Mouse (Mus musculus): ENCODE measurements around the gene Stap2. TPM values are rescaled to one million over a fixed set of nuclear protein-coding genes. Genes with fewer than 3 reads are reported as not detected.

Gene Stap2
- polyA plus RNA-seq, 1 experiment from 2014 or later: 7.3 TPM

DNA sequence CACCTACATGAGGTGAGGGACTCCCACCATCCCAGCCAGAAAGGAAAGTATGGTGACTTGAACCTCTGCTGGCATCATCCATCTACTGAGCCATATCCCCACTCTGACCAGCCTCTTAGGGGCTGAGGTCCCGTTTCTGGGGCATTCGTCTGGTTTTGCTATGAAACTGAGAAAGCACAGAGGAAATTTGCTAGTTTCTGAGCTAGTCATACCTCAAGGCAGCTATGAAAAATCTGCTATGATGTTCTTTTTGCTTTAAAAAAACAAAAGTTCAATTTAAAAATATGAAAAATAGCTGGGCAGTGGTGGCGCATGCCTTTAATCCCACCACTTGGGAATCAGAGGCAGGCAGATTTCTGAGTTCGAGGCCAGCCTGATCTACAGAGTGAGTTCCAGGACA lies 56.7 kb downstream of the Stap2 start:
- WGBS: 93% methylated on average over 4 of the region's 4 CpGs
- Histone ChIP-seq H3K9me3 (replicated peaks) (no peaks in the 10 kb centered on the region), H3K4me3 (no peak overlapping the region), H3K27ac (no peak overlapping the region), H3K27me3 (ENCODE audit: low read depth, poor library complexity, severe bottlenecking) (no peaks in the 10 kb centered on the region), H3K4me1 (peaks cover 6% of the 10 kb centered on the region), H3K36me3 (no peaks in the 10 kb centered on the region)
- no peak for DNase-seq (ENCODE audit: low spot score)

Other genes with a start within 250 kb of the Stap2 start
- 7.3 and 9.5 TPM in 2 replicates for gene Zfp119a, start 126.7 kb downstream of the Stap2 start, polyA plus RNA-seq (2016; fragmentation: Nextera tagmentation; extraction: Ambion mirVana)
- 13.2 and 15.5 TPM in 2 replicates for gene Zfp959, start 113.5 kb downstream of the Stap2 start, polyA plus RNA-seq (2016; fragmentation: Nextera tagmentation; extraction: Ambion mirVana)
- 3.9 and 5.0 TPM in 2 replicates for gene Zfp119b, start 56.1 kb downstream of the Stap2 start, polyA plus RNA-seq (2016; fragmentation: Nextera tagmentation; extraction: Ambion mirVana)
- gene Ebi3, start 52.9 kb downstream of the Stap2 start, polyA plus RNA-seq (2016; fragmentation: Nextera tagmentation; extraction: Ambion mirVana): 0.90 and 1.1 TPM in 2 replicates
- 27.7 and 28.5 TPM in 2 replicates for gene Yju2, start 46.5 kb downstream of the Stap2 start, polyA plus RNA-seq (2016; fragmentation: Nextera tagmentation; extraction: Ambion mirVana)
- 23.6 and 39.7 TPM in 2 replicates for gene Shd, start 35.1 kb downstream of the Stap2 start, polyA plus RNA-seq (2016; fragmentation: Nextera tagmentation; extraction: Ambion mirVana)
- 44.0 and 56.6 TPM in 2 replicates for gene Fsd1, start 19.1 kb downstream of the Stap2 start, polyA plus RNA-seq (2016; fragmentation: Nextera tagmentation; extraction: Ambion mirVana)
- gene Mpnd, start 127 bp upstream of the Stap2 start, polyA plus RNA-seq (2016; fragmentation: Nextera tagmentation; extraction: Ambion mirVana): 115 and 130 TPM in 2 replicates
- gene Sh3gl1, start 31.1 kb upstream of the Stap2 start, polyA plus RNA-seq (2016; fragmentation: Nextera tagmentation; extraction: Ambion mirVana): 181 and 187 TPM in 2 replicates
- gene Chaf1a, start 34.9 kb upstream of the Stap2 start, polyA plus RNA-seq (2016; fragmentation: Nextera tagmentation; extraction: Ambion mirVana): 54.7 and 60.2 TPM in 2 replicates
- 33.3 and 40.3 TPM in 2 replicates for gene Ubxn6, start 69.4 kb upstream of the Stap2 start, polyA plus RNA-seq (2016; fragmentation: Nextera tagmentation; extraction: Ambion mirVana)
- 205 and 213 TPM in 2 replicates for gene Hdgfl2, start 74.0 kb upstream of the Stap2 start, polyA plus RNA-seq (2016; fragmentation: Nextera tagmentation; extraction: Ambion mirVana)
- 0.08 and 0.10 TPM in 2 replicates for gene Plin4, start 104.2 kb upstream of the Stap2 start, polyA plus RNA-seq (2016; fragmentation: Nextera tagmentation; extraction: Ambion mirVana)
- gene Plin5, start 112.0 kb upstream of the Stap2 start, polyA plus RNA-seq (2016; fragmentation: Nextera tagmentation; extraction: Ambion mirVana): 0.21 and 0.36 TPM in 2 replicates
- 0.23 TPM in 1 of 2 replicates, not detected in the other for gene Lrg1, start 116.4 kb upstream of the Stap2 start, polyA plus RNA-seq (2016; fragmentation: Nextera tagmentation; extraction: Ambion mirVana)
- 0.88 and 1.0 TPM in 2 replicates for gene Sema6b, start 134.8 kb upstream of the Stap2 start, polyA plus RNA-seq (2016; fragmentation: Nextera tagmentation; extraction: Ambion mirVana)
- gene Tnfaip8l1, start 156.9 kb upstream of the Stap2 start, polyA plus RNA-seq (2016; fragmentation: Nextera tagmentation; extraction: Ambion mirVana): 6.1 and 10.6 TPM in 2 replicates
- gene Mydgf, start 178.3 kb upstream of the Stap2 start, polyA plus RNA-seq (2016; fragmentation: Nextera tagmentation; extraction: Ambion mirVana): 78.0 and 80.7 TPM in 2 replicates
- 44.5 and 44.8 TPM in 2 replicates for gene Dpp9, start 213.3 kb upstream of the Stap2 start, polyA plus RNA-seq (2016; fragmentation: Nextera tagmentation; extraction: Ambion mirVana)